Mouse (Mus musculus) heart, postnatal 14 days (tissue): ENCODE results near the gene Espn. TPM values are rescaled to one million over a fixed set of nuclear protein-coding genes. Genes with fewer than 3 reads are reported as not detected.

Experiments used
- DNase-seq, 2 experiments: peaks; one replicate each; pipeline ENCODE4 v3.0.0; 2021 to 2022
- intact Hi-C: fragments of 180-260 bp; cut with DNase I; formaldehyde crosslinking; loops from one replicate; pipeline ENCODE4 v1.15.1; 2025
- total RNA-seq, 2 experiments: library from RNA; stranded (reverse); gene quantifications; 2 replicates each; pipeline ENCODE4 v1.2.3; 2021

The Espn gene
- total RNA-seq, 2 experiments from 2014 or later: 1.4 to 2.0 TPM

DNA sequence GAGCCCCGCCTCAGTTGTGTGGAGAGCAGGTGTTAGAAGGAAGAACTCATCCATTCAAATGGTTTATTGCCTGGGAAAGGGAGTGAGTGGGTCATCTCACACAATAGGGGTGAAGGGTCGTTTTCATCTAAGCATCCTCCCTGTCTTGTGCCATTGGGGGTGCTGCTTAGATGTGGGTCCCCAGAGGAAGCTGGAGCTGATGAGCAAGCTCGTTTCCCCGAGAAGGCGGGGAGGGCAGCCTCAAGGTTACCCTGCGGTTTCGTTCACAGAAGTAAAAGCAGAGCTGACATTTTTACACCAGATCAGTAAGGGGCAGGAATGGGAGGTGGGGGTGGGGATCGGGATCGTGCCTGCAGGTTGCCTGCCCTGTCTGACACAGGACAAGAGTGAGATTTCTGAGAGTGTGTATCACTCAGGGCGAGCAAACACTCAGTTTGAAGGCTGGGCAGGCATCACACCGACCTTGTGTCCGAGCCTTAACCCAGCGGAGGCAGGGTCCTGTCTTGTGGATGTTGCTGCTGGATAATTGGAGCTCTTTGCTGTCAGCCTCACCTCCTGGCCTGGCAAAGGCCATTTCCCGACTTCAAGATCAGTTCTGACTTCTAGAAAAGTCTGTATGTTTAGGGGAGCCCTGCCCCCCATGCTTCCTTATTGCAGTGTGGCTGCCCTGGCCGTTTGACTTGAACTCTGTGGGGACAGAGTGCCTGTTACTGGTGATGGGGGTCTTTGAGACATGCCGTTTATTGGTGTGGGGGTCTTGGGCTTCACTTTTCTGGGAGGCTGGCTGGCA is 26.9 kb upstream of the Espn start:
- intact Hi-C loops: no loop called here
- DNase-seq: no peak

DNA sequence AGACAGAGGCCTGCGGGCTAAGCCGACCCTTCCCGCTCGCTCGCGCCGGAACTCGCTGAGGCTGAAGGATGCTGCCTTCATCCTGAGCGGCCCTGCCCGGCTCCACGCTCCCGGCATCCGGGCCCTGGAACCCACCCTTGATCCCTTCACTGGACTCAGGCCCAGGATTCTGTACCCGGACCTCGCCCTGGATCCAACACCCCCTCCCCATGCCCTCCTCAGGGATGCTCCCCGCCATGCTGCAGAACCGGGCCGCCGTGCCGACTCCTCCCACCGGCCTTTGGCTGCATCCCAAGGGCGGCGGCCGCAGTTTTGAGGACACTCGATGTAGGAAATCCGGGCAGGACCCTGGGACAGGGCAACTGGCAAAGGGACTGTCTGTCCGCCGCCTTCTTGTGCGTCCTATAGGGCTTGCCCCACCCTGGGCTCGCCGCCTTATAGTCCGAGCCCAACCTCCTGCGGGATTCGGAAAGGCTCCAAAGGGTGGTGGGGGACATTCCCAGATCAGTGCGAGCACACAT is 26.2 kb upstream of the Espn start:
- intact Hi-C loops: no loop called here

GRCm38 (mm10) chr4:152177537-152178343 is 25.6 kb upstream of the Espn start, which contains the start of gene Acot7:
TSS of gene Acot7 (plus strand) at chr4:152178134.
- peak; percentile 93 to 94 for DNase-seq
- intact Hi-C loops: no loop called here

More for the DNA sequence above, 26.2 kb upstream of the Espn start:
- peak; percentile 57 for DNase-seq

- no peak for DNase-seq
Observed at GRCm38 (mm10) chr4:152177174-152177536, 25.0 kb upstream of the Espn start.

DNA sequence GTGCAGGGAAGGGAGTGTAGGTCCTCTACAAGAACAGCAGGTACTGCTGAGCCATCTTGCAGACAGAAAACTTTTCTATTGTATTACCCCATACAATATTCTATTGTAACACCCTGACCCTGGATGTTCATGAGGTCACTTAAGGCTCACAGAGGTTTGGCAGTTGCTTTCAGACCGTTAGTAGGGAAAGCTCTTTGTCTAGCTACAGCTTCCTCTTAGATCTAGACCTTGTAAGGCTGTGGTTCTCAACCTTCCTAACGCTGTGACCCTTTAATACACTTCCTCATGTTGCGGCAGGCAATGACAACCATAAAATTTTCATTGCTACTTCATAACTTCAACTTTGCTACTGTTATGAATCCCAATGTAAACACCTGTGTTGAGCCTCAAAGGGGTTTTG is 24.5 kb upstream of the Espn start:
- intact Hi-C loops: no loop called here
- DNase-seq: no peak

More at GRCm38 (mm10) chr4:152177174-152177536, 25.0 kb upstream of the Espn start:
- intact Hi-C loops: no loop called here

GRCm38 (mm10) chr4:152173956-152174355 is 21.8 kb upstream of the Espn start:
- DNase-seq: no peak
- intact Hi-C loops: loop anchor here (1.0 to 5.0 kb wide), 4 partner anchors 40 to 313 kb away; no protein-coding TSS in a partner anchor

- intact Hi-C loops: loop anchor here (1.0 to 5.0 kb wide), 4 partner anchors 41 to 314 kb away; no protein-coding TSS in a partner anchor
- DNase-seq: peak; percentile 82 to 86
Observed at GRCm38 (mm10) chr4:152173041-152173440, 20.9 kb upstream of the Espn start.

DNA sequence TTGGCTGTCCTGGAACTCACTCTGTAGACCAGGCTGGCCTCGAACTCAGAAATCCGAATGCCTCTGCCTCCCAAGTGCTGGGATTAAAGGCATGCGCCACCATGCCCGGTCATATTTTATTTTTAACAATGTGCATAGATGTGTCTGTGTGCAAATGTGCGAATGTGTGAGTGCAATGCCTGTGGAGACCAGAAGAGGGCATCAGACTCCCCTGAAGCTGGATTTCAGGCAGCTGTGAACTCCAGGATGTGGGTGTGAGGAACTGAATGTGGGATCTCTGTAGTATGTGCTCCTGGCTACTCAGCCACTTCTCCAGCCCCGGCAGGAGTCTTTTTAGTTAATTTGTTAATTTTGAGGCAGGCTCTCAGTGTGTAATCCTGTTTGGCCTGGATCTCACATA is 19.4 kb upstream of the Espn start:
- DNase-seq: no peak
- intact Hi-C loops: loop anchor here (5.0 kb wide), 1 partner anchor 316 kb away; no protein-coding TSS in a partner anchor

GRCm38 (mm10) chr4:152170286-152170685 is 18.1 kb upstream of the Espn start:
- intact Hi-C loops: loop anchor here (5.0 kb wide), 1 partner anchor 317 kb away; no protein-coding TSS in a partner anchor

GRCm38 (mm10) chr4:152169103-152169502 is 16.9 kb upstream of the Espn start:
- DNase-seq: no peak
- intact Hi-C loops: no loop called here

More at GRCm38 (mm10) chr4:152170286-152170685, 18.1 kb upstream of the Espn start:
- no peak for DNase-seq

- intact Hi-C loops: no loop called here
- DNase-seq: no peak
Observed at GRCm38 (mm10) chr4:152168052-152168451, 15.9 kb upstream of the Espn start.

GRCm38 (mm10) chr4:152165036-152165931 is 13.1 kb upstream of the Espn start:
- peak; percentile 80 to 89 for DNase-seq
- intact Hi-C loops: no loop called here

DNA sequence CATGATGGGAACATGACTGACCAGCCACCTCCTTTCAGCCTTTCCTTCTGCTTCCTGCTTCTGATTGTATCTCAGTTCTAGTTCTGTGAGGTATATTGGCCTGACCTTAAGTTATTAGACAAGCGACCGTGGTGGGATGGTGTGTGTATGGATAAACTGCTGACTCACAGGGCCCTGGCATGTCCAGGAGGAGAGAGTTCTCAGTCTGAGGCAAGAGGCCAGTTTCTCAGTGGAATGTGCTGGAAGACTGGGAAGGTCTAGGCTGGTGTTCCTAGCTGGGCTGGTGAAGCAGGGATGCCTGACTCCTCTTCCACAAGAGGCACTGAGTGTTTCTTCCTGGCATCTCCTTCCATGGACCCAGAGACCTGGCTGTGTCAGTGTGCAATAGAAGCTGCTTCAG is 10.6 kb upstream of the Espn start:
- DNase-seq: no peak
- intact Hi-C loops: no loop called here

DNA sequence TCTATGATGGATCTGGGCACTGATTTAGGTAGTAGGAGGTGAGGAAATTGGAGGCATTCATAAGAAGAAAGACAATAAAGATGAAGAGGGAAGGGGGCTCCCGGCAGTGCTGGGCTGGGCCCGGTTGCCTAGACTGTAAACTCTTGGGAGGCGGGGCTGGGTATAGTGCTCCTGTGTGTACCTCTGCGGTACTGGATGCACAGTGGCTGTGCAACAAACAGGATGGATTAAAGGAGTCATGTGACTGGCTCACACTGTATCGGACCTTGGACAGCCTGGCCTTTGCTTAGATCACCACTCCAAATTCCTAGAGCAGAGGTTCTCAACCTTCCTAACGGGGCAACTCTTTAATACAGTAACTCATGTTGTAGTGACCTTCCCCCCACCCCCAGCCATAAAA is 9.4 kb upstream of the Espn start:
- DNase-seq: no peak
- intact Hi-C loops: no loop called here

- no peak for DNase-seq
Observed at GRCm38 (mm10) chr4:152160748-152161147, 8.6 kb upstream of the Espn start.

GRCm38 (mm10) chr4:152159285-152159678 is 7.1 kb upstream of the Espn start:
- intact Hi-C loops: no loop called here
- DNase-seq: no peak

More at GRCm38 (mm10) chr4:152160748-152161147, 8.6 kb upstream of the Espn start:
- intact Hi-C loops: no loop called here

DNA sequence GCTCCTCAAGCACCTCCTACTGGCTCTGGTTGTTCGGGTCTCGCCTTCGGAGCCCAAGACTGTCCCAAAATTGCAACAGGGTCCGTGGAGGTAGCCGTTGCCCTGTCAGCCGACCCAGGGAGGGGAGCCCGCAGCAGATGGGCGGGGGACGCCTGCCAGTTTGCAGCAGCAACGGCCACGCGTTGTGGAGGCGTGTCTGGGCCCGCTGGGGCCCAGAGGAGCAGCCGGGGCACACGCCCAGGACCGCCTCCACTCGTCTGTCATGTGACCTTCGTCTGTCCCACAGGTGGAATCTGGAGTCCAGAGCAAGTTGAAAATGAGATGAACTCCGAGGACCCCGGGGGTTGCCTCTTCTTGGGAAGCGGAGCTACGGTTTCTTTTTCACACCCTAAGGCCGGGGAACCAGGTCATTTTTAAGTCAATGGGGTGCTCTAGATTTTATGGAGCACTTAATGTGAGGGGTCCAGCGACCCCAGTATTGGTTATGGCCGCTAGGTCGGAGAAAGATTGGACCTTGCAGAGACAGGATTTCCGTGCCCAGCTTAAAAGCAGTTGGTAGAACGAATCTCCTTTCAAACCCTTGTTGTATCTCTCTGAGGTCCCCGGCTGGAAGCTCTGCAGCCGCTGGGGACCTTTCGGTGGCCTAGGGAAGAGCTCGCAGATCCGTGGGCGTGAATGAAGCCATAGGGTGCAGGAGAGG is 6.6 kb upstream of the Espn start, which contains the start of gene Hes2:
Gene Hes2 (plus strand): TSS at position 283 of the 700 bp plus-strand sequence.
- intact Hi-C loops: no loop called here
- DNase-seq: peak in 1 of 2 experiments; percentile 29

- intact Hi-C loops: no loop called here
- DNase-seq: peak in 1 of 2 experiments; percentile 45
Observed at GRCm38 (mm10) chr4:152157779-152158584, 5.8 kb upstream of the Espn start.
